Mouse (Mus musculus): ENCODE measurements around the gene Tex26. TPM values are rescaled to one million over a fixed set of nuclear protein-coding genes. Genes with fewer than 3 reads are reported as not detected.

Tex26 gene
- polyA plus RNA-seq, 1 experiment from 2014 or later: not detected

DNA sequence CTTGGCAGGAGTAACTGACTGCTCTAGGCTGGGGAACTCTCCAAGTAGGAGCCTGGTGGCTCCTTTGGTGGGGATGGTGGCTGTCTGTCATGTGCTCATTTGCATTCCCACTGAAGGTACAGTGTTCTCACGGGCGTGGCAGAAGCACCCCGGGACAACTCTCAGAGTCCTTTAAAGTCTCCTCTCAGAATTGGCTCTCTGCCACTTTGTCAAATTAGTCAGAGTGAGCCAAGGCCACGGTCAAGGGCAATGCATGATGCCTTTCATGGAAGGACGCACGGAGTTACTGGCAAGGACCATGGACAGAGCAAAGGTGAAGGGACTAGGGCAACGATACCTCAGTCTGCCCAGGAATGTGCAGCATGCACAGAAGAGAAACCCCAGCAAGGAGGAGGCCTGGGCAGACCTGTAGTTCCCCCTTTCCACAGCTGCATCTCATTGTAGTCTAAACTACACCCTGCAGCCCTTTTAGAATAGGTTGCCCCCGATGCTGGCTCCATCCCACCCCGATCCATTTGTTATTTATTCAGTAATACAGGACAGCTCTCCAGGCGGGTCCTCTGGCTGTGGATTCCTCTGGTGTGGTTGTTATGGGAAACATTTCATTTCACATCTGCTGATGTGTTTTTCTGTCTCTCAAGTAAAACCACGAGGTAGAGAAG, 49.0 kb downstream of the Tex26 start:
- no peaks in the 10 kb centered on the region for H3K4me1 ChIP-seq (ENCODE audit: control insufficient read depth, low read depth, low read length)
- WGBS (ENCODE audit: insufficient replicate concordance): 39% methylated on average over 11 of the region's 11 CpGs
- ATAC-seq (ENCODE audit: low read depth): no peak

DNA sequence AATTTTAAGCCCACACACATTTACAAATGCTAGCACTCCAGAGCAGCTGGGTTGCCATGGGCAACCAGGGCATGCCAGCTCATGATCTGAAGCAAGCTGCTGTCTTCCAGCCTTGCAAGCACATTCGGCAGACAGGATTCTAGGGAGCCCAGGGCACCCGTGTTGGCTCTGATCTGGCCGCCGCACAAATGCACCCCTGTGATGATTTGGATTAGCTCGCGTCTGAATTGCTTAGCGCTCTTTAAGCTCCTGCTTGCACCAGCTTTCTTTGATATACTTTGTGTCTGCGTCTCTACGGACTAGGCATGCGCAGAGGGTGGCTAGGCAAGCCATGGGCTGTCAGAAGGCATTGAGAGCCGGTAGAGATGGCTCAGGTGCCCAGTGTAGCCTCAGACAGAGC, 49.7 kb downstream of the Tex26 start:
- Histone ChIP-seq H3K9ac (ENCODE audit: low read depth, low read length) (no peak overlapping the region), H3K9me3 (replicated peaks; ENCODE audit: control insufficient read depth, low read length) (no peaks in the 10 kb centered on the region), H3K4me1 (ENCODE audit: control insufficient read depth, low read depth, low read length) (no peaks in the 10 kb centered on the region), H3K36me3 (ENCODE audit: control insufficient read depth, insufficient read depth) (no peaks in the 10 kb centered on the region), H3K4me3 (ENCODE audit: low read depth, low read length) (no peak overlapping the region), H3K27me3 (ENCODE audit: control insufficient read depth, insufficient read depth, low read depth, low read length) (no peaks in the 10 kb centered on the region), H3K27ac (ENCODE audit: low read length) (no peak overlapping the region), H3K4me2 (ENCODE audit: low read depth, low read length) (no peak overlapping the region)
- no peak for ATAC-seq (ENCODE audit: low read depth)
- WGBS (ENCODE audit: insufficient replicate concordance): 70% methylated on average over 11 of the region's 11 CpGs

More for the DNA sequence above, 49.0 kb downstream of the Tex26 start:
- Histone ChIP-seq H3K36me3 (ENCODE audit: control insufficient read depth, insufficient read depth) (no peaks in the 10 kb centered on the region), H3K27me3 (ENCODE audit: control insufficient read depth, insufficient read depth, low read depth, low read length) (no peaks in the 10 kb centered on the region), H3K4me3 (ENCODE audit: low read depth, low read length) (no peak overlapping the region), H3K9me3 (replicated peaks; ENCODE audit: control insufficient read depth, low read length) (no peaks in the 10 kb centered on the region), H3K9ac (ENCODE audit: low read depth, low read length) (no peak overlapping the region), H3K27ac (ENCODE audit: low read length) (no peak overlapping the region), H3K4me2 (ENCODE audit: low read depth, low read length) (no peak overlapping the region)

DNA sequence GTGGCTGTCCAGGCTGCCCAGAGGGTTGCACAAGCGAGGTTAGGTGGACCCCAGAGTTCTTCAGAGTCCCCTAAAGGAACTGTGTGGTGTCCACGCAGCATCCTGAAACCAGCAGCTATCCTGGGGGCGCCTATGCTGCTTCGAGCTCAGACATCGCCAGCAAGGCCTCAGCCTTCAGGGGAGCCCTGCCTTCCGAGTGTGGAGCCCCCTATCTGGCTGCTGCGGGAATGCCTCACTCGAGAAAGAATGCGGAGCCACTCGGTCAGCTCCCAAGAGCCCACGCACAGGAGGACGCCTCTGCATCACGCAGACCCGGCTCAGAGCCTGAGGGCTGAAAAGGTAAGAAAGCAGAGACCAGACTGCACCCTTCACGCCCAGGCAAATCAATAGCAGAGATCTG, 50.8 kb downstream of the Tex26 start:
- Histone ChIP-seq H3K4me1 (ENCODE audit: control insufficient read depth, low read depth, low read length) (no peaks in the 10 kb centered on the region), H3K9ac (ENCODE audit: low read depth, low read length) (no peak overlapping the region), H3K4me2 (ENCODE audit: low read depth, low read length) (no peak overlapping the region), H3K4me3 (ENCODE audit: low read depth, low read length) (no peak overlapping the region), H3K36me3 (ENCODE audit: control insufficient read depth, insufficient read depth) (no peaks in the 10 kb centered on the region), H3K27me3 (ENCODE audit: control insufficient read depth, insufficient read depth, low read depth, low read length) (no peaks in the 10 kb centered on the region), H3K9me3 (replicated peaks; ENCODE audit: control insufficient read depth, low read length) (no peaks in the 10 kb centered on the region), H3K27ac (ENCODE audit: low read length) (no peak overlapping the region)
- ATAC-seq (ENCODE audit: low read depth): no peak
- WGBS (ENCODE audit: insufficient replicate concordance): 66% methylated on average over 15 of the region's 15 CpGs

DNA sequence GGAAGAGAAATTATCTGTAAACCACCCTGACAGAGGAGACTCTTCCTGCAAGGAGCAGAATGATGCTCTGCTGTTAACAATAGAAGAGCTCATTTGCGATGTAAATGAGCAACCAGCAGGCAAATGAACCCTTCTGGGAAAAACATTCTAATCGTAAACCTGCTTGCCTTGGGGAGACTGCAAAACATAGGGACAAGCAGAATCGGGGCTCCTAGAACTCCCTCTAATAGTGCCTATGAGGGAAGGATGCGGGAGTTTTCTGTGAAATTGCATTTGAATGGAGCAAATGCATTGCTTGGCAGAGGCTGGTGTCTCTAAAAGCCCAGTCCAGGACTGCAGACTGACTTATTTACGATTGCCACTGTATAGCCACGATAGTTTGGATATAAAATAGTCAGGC, 56.2 kb downstream of the Tex26 start:
- H3K9me3 ChIP-seq (replicated peaks; ENCODE audit: control insufficient read depth, low read length): no peaks in the 10 kb centered on the region
- H3K9ac ChIP-seq (ENCODE audit: low read depth, low read length): no peak overlapping the region
- ATAC-seq (ENCODE audit: low read depth): no peak
- WGBS (ENCODE audit: insufficient replicate concordance): 42% methylated on average over 6 of the region's 6 CpGs
- no peak overlapping the region for H3K4me2 ChIP-seq (ENCODE audit: low read depth, low read length)
- H3K4me1 ChIP-seq (ENCODE audit: control insufficient read depth, low read depth, low read length): no peaks in the 10 kb centered on the region
- H3K4me3 ChIP-seq (ENCODE audit: low read depth, low read length): no peak overlapping the region
- H3K27me3 ChIP-seq (ENCODE audit: control insufficient read depth, insufficient read depth, low read depth, low read length): no peaks in the 10 kb centered on the region
- no peak overlapping the region for H3K27ac ChIP-seq (ENCODE audit: low read length)
- no peaks in the 10 kb centered on the region for H3K36me3 ChIP-seq (ENCODE audit: control insufficient read depth, insufficient read depth)

DNA sequence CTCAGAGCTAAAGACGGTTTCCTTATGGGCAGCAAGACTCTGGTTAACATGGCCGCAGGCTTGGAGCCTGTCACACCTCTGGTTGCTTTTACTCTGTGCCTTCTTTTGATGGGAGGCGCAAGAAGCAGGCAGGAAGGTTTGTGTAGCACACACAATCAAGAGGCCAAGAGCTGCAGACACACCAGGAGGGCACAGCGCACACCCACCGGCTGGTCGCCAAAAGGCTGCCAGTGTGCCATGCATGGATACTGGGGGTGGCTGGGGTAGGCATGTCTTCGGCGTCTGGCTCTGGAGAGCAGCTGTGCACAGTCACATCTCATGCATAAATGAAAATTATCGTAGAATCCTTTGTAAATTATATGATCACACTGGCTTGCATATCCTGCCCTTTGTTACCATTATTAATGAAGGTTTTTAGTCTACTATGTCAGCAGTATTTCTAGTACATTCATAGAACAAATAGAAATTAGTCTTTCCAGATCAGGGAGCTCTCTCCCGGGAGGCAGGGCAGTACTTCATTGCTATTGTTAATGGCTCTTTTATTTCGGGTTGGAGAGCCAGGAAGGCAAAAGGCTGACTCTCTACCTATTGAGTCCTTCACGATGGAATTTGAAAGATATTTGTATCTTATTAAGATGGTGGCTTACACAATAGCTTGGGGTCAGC, 57.1 kb downstream of the Tex26 start:
- 64% methylated on average over 12 of the region's 12 CpGs for WGBS (ENCODE audit: insufficient replicate concordance)
- no peaks in the 10 kb centered on the region for H3K4me1 ChIP-seq (ENCODE audit: control insufficient read depth, low read depth, low read length)

DNA sequence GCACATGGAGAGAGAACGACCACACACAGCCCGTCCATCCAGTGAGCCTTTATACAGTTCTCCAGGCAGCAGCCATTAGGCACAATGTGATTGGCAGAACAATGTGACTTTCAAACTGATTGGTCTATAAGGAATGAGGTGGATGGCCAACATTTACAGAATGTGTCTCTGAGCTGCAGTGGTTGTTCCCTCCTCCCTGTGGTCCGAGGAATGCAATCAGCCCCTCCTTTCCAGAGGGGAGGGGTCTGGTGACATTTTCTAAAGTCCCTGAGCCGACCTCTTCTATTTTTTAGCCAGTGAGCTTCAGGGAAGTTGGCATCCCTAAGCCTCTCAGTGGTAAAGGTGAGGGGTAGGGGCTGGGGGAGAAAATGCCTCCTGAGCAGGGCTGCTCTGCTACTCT, 60.5 kb downstream of the Tex26 start:
- H3K27ac ChIP-seq (ENCODE audit: low read length): no peak overlapping the region
- H3K4me1 ChIP-seq (ENCODE audit: control insufficient read depth, low read depth, low read length): no peaks in the 10 kb centered on the region
- H3K4me2 ChIP-seq (ENCODE audit: low read depth, low read length): no peak overlapping the region
- ATAC-seq (ENCODE audit: low read depth): no peak
- no peak overlapping the region for H3K9ac ChIP-seq (ENCODE audit: low read depth, low read length)
- H3K36me3 ChIP-seq (ENCODE audit: control insufficient read depth, insufficient read depth): no peaks in the 10 kb centered on the region
- no peaks in the 10 kb centered on the region for H3K9me3 ChIP-seq (replicated peaks; ENCODE audit: control insufficient read depth, low read length)
- no peaks in the 10 kb centered on the region for H3K27me3 ChIP-seq (ENCODE audit: control insufficient read depth, insufficient read depth, low read depth, low read length)
- 40% methylated on average over 4 of the region's 4 CpGs for WGBS (ENCODE audit: insufficient replicate concordance)
- no peak overlapping the region for H3K4me3 ChIP-seq (ENCODE audit: low read depth, low read length)

More for the DNA sequence above, 57.1 kb downstream of the Tex26 start:
- no peaks in the 10 kb centered on the region for H3K36me3 ChIP-seq (ENCODE audit: control insufficient read depth, insufficient read depth)
- no peak overlapping the region for H3K27ac ChIP-seq (ENCODE audit: low read length)
- no peaks in the 10 kb centered on the region for H3K27me3 ChIP-seq (ENCODE audit: control insufficient read depth, insufficient read depth, low read depth, low read length)
- no peak overlapping the region for H3K9ac ChIP-seq (ENCODE audit: low read depth, low read length)
- no peak for ATAC-seq (ENCODE audit: low read depth)
- no peaks in the 10 kb centered on the region for H3K9me3 ChIP-seq (replicated peaks; ENCODE audit: control insufficient read depth, low read length)
- H3K4me3 ChIP-seq (ENCODE audit: low read depth, low read length): no peak overlapping the region
- H3K4me2 ChIP-seq (ENCODE audit: low read depth, low read length): no peak overlapping the region

DNA sequence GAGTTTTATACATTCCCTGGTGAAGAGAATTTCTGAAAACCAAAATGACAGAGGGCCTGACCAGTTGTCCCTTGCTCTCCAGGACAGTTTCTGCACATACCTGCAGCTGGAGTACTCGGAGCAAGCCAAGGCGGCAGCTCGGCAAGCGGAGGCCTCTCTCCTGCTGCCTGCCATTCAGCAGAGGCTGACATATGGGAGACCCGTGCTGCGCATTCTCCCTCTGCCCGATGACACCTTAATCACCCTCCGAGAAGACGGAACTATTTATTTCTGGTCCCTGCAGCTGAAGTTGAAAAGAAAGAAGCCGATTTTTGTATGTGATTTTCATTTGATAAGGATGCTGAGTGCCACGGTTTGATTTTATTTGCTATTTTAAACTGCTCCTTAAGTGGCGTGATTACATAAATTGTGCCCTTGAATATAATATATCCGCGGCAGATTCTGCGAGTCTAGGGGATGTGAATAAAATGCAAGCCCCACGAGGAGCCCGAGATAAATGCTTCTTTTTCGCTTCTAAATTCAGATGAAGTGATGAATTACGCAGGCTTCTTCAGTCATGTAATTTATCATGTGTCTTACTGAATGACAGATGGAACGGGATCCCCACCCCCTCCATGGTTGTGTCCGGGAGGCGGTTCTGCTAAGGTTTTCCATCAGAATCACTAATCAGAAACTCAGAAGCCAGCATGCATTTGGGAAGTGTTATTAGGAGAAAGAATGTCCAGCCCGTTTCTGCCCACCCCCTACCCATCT, 64.1 kb downstream of the Tex26 start:
- ATAC-seq (ENCODE audit: low read depth): no peak
- H3K4me1 ChIP-seq (ENCODE audit: control insufficient read depth, low read depth, low read length): no peaks in the 10 kb centered on the region
- H3K9ac ChIP-seq (ENCODE audit: low read depth, low read length): no peak overlapping the region
- no peak overlapping the region for H3K4me2 ChIP-seq (ENCODE audit: low read depth, low read length)
- 70% methylated on average over 23 of the region's 23 CpGs for WGBS (ENCODE audit: insufficient replicate concordance)
- no peaks in the 10 kb centered on the region for H3K36me3 ChIP-seq (ENCODE audit: control insufficient read depth, insufficient read depth)
- no peaks in the 10 kb centered on the region for H3K27me3 ChIP-seq (ENCODE audit: control insufficient read depth, insufficient read depth, low read depth, low read length)
- no peak overlapping the region for H3K4me3 ChIP-seq (ENCODE audit: low read depth, low read length)
- no peak overlapping the region for H3K27ac ChIP-seq (ENCODE audit: low read length)
- H3K9me3 ChIP-seq (replicated peaks; ENCODE audit: control insufficient read depth, low read length): no peaks in the 10 kb centered on the region

DNA sequence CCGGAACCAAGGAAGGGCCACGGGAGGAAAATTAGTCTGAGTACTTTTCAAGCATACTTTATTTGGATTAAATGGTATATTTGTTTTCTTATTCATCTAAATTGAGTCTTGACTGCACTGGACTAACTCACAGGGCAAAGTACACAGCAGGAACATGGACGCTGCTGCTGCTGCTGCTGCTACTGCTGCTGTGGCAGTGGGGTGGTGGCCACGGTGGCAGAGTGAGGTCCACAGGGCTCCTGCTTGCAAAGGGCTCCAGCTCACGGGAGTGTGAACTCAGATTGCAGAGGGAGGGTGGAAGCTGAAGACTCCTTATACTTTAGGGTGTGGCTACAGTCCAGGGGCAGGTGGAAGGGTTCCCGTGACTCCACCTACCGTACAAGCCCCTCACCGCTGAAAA, 65.5 kb downstream of the Tex26 start:
- Histone ChIP-seq H3K9ac (ENCODE audit: low read depth, low read length) (no peak overlapping the region), H3K9me3 (replicated peaks; ENCODE audit: control insufficient read depth, low read length) (no peaks in the 10 kb centered on the region), H3K36me3 (ENCODE audit: control insufficient read depth, insufficient read depth) (no peaks in the 10 kb centered on the region), H3K4me2 (ENCODE audit: low read depth, low read length) (no peak overlapping the region), H3K4me1 (ENCODE audit: control insufficient read depth, low read depth, low read length) (no peaks in the 10 kb centered on the region), H3K27ac (ENCODE audit: low read length) (no peak overlapping the region), H3K4me3 (ENCODE audit: low read depth, low read length) (no peak overlapping the region), H3K27me3 (ENCODE audit: control insufficient read depth, insufficient read depth, low read depth, low read length) (no peaks in the 10 kb centered on the region)
- no peak for ATAC-seq (ENCODE audit: low read depth)
- 66% methylated on average over 8 of the region's 8 CpGs for WGBS (ENCODE audit: insufficient replicate concordance)

DNA sequence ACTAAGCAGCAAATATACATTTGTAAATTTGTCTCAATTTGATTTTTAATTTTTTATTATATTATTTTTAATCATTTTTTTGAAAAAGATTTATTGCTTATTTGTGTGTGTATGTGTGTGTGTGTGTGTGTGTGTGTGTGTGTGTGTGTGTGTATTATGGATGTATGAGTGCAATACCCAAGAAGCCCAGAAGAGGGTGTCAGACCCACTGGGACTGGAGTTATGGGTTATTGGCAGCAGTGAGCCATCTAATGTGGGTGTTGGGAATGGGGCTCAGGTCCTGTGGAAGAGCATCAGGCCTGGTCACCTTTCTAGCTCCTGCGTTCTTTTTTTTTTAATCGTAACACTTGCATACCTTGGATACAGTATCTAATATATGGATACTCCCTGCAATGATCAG, 66.6 kb downstream of the Tex26 start:
- H3K9me3 ChIP-seq (replicated peaks; ENCODE audit: control insufficient read depth, low read length): no peaks in the 10 kb centered on the region
- no peaks in the 10 kb centered on the region for H3K27me3 ChIP-seq (ENCODE audit: control insufficient read depth, insufficient read depth, low read depth, low read length)
- no peak overlapping the region for H3K9ac ChIP-seq (ENCODE audit: low read depth, low read length)
- H3K4me2 ChIP-seq (ENCODE audit: low read depth, low read length): no peak overlapping the region
- ATAC-seq (ENCODE audit: low read depth): no peak
- WGBS (ENCODE audit: insufficient replicate concordance): 91% methylated on average over 2 of the region's 2 CpGs
- H3K4me1 ChIP-seq (ENCODE audit: control insufficient read depth, low read depth, low read length): no peaks in the 10 kb centered on the region
- H3K36me3 ChIP-seq (ENCODE audit: control insufficient read depth, insufficient read depth): no peaks in the 10 kb centered on the region
- no peak overlapping the region for H3K4me3 ChIP-seq (ENCODE audit: low read depth, low read length)
- H3K27ac ChIP-seq (ENCODE audit: low read length): no peak overlapping the region
